Mouse (Mus musculus) kidney, postnatal 36 days (tissue): Measurements from ENCODE around the gene Capn11.
A peak's percentile ranks its signal among the peaks of the same experiment; 100 is the strongest.

Experiments
- DNase-seq, 2 experiments: peaks; one replicate each; pipeline ENCODE4 v3.0.0; 2021 to 2022; ENCODE audit warnings: mixed read lengths in 2 of 2

Gene Capn11

DNA sequence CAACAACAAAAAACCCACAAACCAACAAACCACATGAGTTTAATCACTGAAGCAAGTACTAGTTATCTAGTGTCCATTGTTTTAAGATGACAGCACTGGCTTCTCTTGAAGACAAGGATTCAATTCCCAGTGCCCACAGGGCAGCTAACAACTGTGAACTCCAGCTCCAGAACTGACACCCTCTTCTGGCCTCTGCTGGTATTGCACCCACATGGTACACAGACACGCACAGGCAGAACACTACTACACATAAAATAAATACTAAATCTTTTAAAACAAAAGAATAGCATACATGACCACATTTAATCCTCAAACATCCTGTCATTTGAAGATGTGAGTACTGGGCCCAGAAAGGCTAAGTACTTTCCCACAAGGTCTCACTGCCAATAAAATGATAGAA lies 22.5 kb upstream of the Capn11 start:
- DNase-seq: peak in 1 of 2 experiments; percentile 50

DNA sequence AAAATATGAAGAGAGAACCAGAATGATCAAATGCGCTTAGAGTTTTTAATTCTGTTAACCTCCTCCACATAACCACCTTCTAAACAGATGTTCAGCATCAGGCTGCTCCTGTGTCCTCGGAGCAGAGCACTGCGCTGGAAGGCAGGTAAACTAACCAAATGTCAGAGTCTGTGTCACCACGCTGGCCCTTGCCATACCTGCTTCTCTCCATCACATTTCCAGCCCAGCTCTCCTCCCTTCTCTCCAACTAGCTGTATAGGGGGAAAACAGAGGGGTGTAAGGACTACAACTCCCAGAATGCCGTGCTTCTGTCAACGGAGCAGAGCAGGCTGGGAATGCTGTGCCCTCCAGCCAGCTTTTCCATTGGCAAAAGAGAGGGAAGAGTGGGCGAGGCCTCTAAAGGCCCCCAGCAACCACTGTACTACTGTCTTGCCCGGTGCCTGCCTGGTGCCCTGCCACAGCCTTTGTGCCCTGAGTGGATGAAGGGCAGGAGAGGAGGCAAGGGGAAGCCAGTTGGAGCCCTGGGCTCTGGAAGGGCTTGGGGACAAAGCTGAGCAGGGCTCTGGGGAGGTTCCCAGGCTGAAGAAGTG lies 21.4 kb upstream of the Capn11 start:
- peak; percentile 66 to 67 for DNase-seq

DNA sequence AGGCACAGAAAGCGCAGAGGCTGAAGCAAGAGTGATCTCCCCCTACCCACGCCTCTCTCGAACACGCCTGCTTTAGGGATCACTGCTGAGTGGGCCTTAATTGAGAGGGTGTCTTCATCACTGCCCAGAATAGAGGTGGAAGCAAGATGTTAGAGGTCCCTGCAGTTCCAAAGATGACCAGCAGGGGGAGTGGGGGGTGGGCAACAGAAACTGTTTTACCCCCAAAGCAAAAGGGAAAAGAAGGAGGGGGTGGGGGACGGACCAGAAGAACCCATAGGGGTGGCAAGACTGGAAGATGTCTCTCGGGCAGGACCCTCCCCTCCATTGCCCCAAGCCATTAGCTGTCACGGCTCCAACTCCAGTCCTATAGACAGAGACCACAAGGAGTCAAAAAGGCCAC lies 19.0 kb upstream of the Capn11 start:
- peak in 1 of 2 experiments; percentile 86 for DNase-seq

DNA sequence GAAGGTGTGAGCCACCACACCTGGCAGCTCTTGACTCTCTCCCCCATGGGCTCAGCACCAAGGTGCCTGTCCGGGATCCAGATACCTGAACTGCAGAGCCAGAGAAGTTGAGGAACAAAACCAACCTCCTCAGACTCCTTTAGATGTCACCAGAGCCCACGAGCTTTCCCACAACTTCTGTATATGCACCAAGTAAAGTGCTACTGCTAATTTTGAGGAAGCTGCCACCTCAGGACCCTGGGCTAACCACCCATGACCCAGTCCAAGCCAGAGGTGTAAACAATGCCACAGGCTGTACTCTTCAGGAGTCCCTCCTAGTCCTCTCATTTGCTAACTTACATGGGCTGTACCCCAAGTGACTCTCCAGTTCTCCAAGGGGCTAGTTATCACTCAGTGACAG lies 13.5 kb upstream of the Capn11 start:
- DNase-seq: no peak

- DNase-seq: no peak
Observed at GRCm38 (mm10) chr17:45671821-45672220, 12.7 kb upstream of the Capn11 start.

- DNase-seq: no peak
Observed at GRCm38 (mm10) chr17:45667986-45668385, 8.9 kb upstream of the Capn11 start.

GRCm38 (mm10) chr17:45667481-45667880 lies 8.4 kb upstream of the Capn11 start:
- no peak for DNase-seq

DNA sequence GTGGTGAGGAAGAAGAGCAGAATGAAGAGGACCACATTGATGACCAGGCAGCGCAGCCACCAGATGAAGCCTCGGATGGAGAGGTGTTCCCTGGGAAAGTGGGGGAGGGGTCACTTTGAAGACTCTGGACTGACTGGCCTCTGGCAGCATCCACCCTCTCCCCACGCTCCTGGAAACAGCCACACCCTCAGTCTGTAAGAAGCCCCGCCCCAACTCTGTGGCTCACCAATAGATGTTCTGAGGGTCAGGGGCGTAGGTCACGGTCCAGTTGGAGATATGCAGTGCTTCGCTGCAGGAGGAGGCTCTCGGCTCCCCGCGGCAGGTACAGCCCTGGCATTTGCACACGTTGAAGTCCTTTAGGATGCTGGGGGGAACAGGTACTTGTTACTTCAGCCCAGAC lies 7.0 kb upstream of the Capn11 start:
- DNase-seq: no peak

- DNase-seq: peak in 1 of 2 experiments; percentile 6
Observed at GRCm38 (mm10) chr17:45664608-45665007, 5.5 kb upstream of the Capn11 start.

GRCm38 (mm10) chr17:45663106-45663919 lies 4.2 kb upstream of the Capn11 start:
- peak; percentile 49 to 87 for DNase-seq

- peak; percentile 8 to 36 for DNase-seq
Observed at GRCm38 (mm10) chr17:45655820-45656219, 3.3 kb downstream of the Capn11 start.

DNA sequence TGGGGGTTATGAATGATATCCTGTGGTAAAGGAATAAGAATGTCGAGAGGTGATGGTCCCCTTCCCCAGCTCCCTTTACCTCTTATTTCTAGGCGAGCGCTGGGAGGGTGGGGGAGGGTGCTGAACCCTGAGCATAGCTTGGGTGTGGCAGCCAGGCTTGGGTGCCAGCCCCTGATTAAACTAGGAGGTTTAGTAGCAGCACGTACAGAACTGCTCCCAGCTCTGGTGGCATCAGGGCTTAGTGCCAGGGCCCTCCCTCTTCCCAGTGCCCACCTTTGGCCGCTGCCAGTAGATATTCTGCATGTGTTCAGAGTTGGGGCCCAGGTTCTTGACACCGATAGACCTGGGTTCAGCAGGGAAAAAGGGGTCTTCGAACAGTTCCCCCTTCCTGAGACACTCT lies 5.9 kb downstream of the Capn11 start:
- DNase-seq: no peak

- DNase-seq: no peak
Observed at GRCm38 (mm10) chr17:45644185-45644584, 14.9 kb downstream of the Capn11 start.

- DNase-seq: peak; percentile 41 to 86
Observed at GRCm38 (mm10) chr17:45642701-45643100, 16.4 kb downstream of the Capn11 start.

- no peak for DNase-seq
Observed at GRCm38 (mm10) chr17:45641981-45642380, 17.1 kb downstream of the Capn11 start.

- DNase-seq: no peak
Observed at GRCm38 (mm10) chr17:45638596-45639295, 20.4 kb downstream of the Capn11 start.

GRCm38 (mm10) chr17:45634033-45634432 lies 25.1 kb downstream of the Capn11 start:
- DNase-seq: no peak

DNA sequence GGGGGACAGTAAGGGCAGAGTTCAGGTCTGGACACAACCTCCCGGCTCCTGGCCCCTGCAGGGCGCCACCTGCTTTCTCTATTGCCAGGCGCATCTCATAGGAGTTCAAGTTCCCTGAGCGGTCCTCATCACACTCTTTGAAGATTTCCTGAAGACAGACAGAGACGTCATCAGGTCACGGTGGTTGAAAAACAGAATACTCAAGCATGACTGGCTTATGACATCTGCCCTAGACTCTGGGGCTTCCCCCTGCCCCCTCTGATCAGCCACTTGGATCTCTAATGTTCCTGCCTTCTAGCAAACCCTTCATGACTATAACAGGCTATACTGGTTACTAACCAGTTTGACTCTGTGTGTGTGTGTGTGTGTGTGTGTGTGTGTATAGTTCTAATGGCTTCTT lies 27.2 kb downstream of the Capn11 start:
- DNase-seq: no peak

DNA sequence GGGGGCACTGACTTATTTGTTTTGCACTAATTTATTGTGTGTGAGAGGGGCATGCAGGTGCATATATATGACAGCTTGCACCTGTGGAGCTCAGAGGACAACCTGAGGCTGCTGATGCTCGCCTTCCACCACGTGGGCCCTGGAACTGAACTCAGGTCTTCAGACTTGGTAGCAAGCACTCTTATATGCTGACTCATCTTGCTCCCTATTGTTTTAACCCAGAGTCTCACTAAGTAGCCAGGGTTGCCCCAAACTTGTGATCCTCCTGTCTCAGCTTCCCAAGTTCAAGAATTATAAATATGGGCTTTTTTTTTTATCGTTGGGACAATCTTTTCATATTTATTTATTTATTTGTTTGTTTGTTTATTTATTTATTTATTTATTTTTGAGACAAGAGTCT lies 28.1 kb downstream of the Capn11 start:
- DNase-seq: no peak

DNA sequence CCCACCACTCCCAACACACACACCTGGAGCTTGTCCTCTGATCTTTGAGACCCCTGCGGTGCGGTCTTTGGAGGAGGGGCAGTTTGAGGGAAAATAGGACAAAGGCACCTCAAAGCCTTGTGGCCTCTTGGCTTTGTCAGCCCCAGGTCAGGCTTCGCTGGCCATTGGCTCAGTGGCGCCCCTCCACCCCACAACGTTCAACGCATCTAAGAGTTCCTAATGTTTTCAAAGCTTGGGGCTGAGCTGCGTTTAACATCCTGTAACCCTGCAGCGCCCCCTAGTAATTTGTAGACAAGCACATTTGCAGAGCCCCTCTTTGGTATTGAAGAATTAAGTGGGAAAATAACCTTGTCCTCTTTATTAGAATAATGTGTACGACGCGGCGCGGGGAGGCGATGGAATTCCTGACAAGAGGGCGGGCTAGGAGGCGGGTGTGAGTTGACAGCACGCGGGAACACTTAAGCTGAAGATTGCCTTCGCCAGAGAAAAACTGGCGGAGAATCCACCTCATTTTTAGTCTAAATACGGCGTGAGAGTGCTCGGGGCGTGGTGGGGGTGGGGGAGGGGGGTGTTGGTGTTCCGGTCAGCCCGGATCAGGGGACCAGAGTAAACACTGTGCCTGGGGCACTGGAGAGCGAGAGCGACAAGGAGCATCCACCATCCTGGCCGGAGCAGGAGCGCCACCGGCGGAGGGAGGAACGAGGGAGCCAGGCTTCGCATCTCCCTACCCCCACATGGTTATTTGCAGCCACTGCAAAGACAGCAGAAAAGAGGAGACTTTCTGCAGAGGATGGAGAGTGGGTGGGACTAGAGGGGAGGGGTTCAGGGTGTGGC lies 29.0 kb downstream of the Capn11 start:
- DNase-seq: peak; percentile 78 to 80

GRCm38 (mm10) chr17:45628885-45629855 lies 30.0 kb downstream of the Capn11 start:
- peak in 1 of 2 experiments; percentile 43 for DNase-seq

- DNase-seq: no peak
Observed at GRCm38 (mm10) chr17:45628160-45628559, 31.0 kb downstream of the Capn11 start.
